Mouse (Mus musculus) hindbrain, postnatal 0 days (tissue): Measurements from ENCODE around the gene Nfib. TPM values are rescaled to one million over a fixed set of nuclear protein-coding genes. Genes with fewer than 3 reads are reported as not detected.

Experiments
- ATAC-seq: fragments of 200-750 bp; cut with Nextera tagmentation; 2 replicates; pipeline ENCODE4 v1.8.0; 2017; ENCODE audit warnings: mild to moderate bottlenecking, moderate TSS enrichment, moderate library complexity
- DNase-seq: peaks from one replicate; pipeline ENCODE4 v3.0.0-alpha.2; 2015; ENCODE audit warnings: low spot score
- H3K27ac ChIP-seq: fragments of 300-500 bp; sonication (generic); 2 replicates; pipeline ENCODE4 v1.5.1; 2014; ENCODE audit warnings: mild to moderate bottlenecking
- H3K27me3 ChIP-seq: fragments of 300-500 bp; sonication (generic); 2 replicates; pipeline ENCODE4 v1.6.1; 2014; ENCODE audit warnings: low read length, mixed read lengths; ENCODE audit not compliant: insufficient read depth
- H3K36me3 ChIP-seq: fragments of 300-500 bp; sonication (generic); 2 replicates; pipeline ENCODE4 v1.6.1; 2014; ENCODE audit warnings: low read length, mixed read lengths; ENCODE audit not compliant: insufficient read depth
- H3K4me1 ChIP-seq: fragments of 300-500 bp; sonication (generic); 2 replicates; pipeline ENCODE4 v1.6.1; 2014; ENCODE audit warnings: antibody characterized with exemption, low read length, mixed read lengths; ENCODE audit not compliant: insufficient read depth
- H3K4me2 ChIP-seq: fragments of 300-500 bp; sonication (generic); 2 replicates; pipeline ENCODE4 v1.6.1; 2014; ENCODE audit warnings: low read depth, mild to moderate bottlenecking, low read length, moderate library complexity, mixed read lengths
- H3K4me3 ChIP-seq: fragments of 300-500 bp; sonication (generic); 2 replicates; pipeline ENCODE4 v1.5.1; 2014; ENCODE audit warnings: low read length
- H3K9ac ChIP-seq: fragments of 300-500 bp; sonication (generic); replicated peaks from 2 replicates; pipeline ENCODE4 v1.6.1; 2014; ENCODE audit warnings: mild to moderate bottlenecking, low read length, moderate library complexity, mixed read lengths
- H3K9me3 ChIP-seq: fragments of 300-500 bp; sonication (generic); 2 replicates; pipeline ENCODE4 v1.6.1; 2016; ENCODE audit warnings: low read length, mixed read lengths
- CTCF ChIP-seq: IDR thresholded peaks from 2 replicates; pipeline ENCODE4 v1.5.1; 2016; ENCODE audit warnings: antibody characterized with exemption, control low read depth, low read depth
- WGBS: fragments of 180-500 bp; shearing (Covaris S2); extraction: QIAGEN DNeasy Blood & Tissue Kit; methylation state at CpG from one replicate; pipeline ENCODE4 v1.1.7; 2014; 5-methylcytosine and 5-hydroxymethylcytosine counted together
- polyA plus RNA-seq: library from polyadenylated mRNA; unstranded; fragments of >200 nt; fragmentation: Nextera tagmentation; extraction: Ambion mirVana; gene quantifications from 2 replicates; pipeline ENCODE4 v1.2.1, GENCODE M21; 2015
- total RNA-seq: library from RNA; depleted of rRNA; stranded (reverse); fragments of >200 nt; gene quantifications from 2 replicates; pipeline ENCODE4 v1.2.3, GENCODE M21; 2014; rRNA removed

Gene Nfib
- total and polyA plus RNA-seq, 2 experiments from 2014 or later, result 69.8 to 112 TPM

DNA sequence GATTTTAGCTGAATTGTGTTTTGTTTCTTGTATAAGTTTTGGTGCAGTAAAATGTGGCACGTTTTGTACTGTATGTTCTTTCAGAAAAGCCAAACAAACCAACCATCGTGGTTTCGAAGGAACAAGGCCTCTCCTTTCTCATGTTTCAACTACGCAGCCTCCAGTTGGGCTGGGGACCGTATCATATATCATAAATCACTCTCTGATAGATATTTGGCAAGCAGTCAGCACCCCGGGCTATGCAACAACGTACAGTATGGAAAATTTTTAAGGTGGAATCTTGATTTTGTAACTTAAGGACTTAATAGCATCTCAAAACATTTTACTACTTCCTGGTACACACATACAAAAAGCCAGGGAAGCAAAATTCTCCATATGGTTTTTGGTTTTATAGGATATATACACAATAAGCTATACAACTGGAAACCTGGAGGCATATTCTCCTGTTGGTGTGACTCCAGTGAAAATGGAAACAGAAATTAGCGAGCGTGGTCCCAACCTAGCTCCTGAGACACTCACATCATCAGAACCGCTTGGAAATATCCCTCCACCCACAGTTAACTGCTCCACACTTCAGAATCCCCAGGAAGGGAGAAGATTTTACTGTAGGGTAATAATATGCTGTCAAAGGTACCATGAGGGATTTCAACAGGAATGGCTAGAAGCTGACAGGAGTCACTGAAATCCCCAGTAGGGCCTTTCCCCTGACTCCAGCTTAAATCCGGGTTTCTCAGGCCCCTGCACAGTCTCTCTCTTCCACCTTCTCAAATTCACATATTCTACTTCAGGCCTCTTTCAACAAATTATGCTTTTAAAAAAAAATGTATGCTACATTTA lies 455.8 kb downstream of the Nfib start:
- H3K9ac ChIP-seq, result no peak overlapping the region
- H3K9me3 ChIP-seq, result no peaks in the 10 kb centered on the region
- no peak overlapping the region for H3K4me3 ChIP-seq
- no peak for ATAC-seq
- H3K27me3 ChIP-seq, result no peaks in the 10 kb centered on the region
- no peak overlapping the region for H3K27ac ChIP-seq
- TF ChIP-seq CTCF, result no peak
- DNase-seq, result peak; percentile 30
- no peaks in the 10 kb centered on the region for H3K4me1 ChIP-seq
- 54% methylated on average over 11 of the region's 11 CpGs for WGBS
- no peaks in the 10 kb centered on the region for H3K36me3 ChIP-seq
- H3K4me2 ChIP-seq, result no peak overlapping the region

GRCm38 (mm10) chr4:82248961-82249360 lies 456.6 kb downstream of the Nfib start:
- H3K9me3 ChIP-seq, result no peaks in the 10 kb centered on the region
- H3K4me3 ChIP-seq, result no peak overlapping the region
- TF ChIP-seq CTCF, result no peak
- ATAC-seq, result no peak
- H3K27ac ChIP-seq, result no peak overlapping the region
- H3K4me1 ChIP-seq, result no peaks in the 10 kb centered on the region
- no peak for DNase-seq
- WGBS, result 88% methylated on average over 1 of the region's 1 CpGs
- no peak overlapping the region for H3K9ac ChIP-seq
- H3K4me2 ChIP-seq, result no peak overlapping the region
- H3K36me3 ChIP-seq, result no peaks in the 10 kb centered on the region
- no peaks in the 10 kb centered on the region for H3K27me3 ChIP-seq

GRCm38 (mm10) chr4:82248031-82248430 lies 457.5 kb downstream of the Nfib start:
- Histone ChIP-seq H3K4me1 (no peaks in the 10 kb centered on the region), H3K4me2 (no peak overlapping the region), H3K4me3 (no peak overlapping the region), H3K9me3 (no peaks in the 10 kb centered on the region), H3K36me3 (no peaks in the 10 kb centered on the region), H3K9ac (no peak overlapping the region), H3K27me3 (no peaks in the 10 kb centered on the region), H3K27ac (no peak overlapping the region)
- 88% methylated on average over 5 of the region's 5 CpGs for WGBS
- ATAC-seq, result no peak
- no peak for TF ChIP-seq CTCF
- DNase-seq, result no peak

DNA sequence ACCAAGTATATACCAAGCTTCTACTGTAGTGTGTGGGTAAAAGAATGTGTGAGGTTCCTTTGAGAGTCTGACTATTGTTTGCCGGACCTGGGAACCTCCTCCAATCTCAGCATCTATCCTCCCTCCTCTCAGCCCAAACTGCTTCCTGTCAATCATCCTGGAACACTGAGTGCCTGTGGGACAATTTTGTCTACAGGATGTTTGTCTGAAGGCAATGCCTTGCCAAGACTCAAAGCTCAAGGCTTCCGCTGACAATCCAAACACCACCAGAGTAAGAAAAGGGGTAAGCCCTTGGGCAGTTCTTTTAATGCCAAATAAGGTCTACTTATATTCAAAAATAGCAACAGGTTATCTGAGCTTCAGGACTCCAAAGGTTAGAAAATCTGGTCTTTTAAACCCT lies 459.3 kb downstream of the Nfib start:
- H3K36me3 ChIP-seq, result no peaks in the 10 kb centered on the region
- no peaks in the 10 kb centered on the region for H3K27me3 ChIP-seq
- 70% methylated on average over 2 of the region's 2 CpGs for WGBS
- no peak for TF ChIP-seq CTCF
- H3K9ac ChIP-seq, result no peak overlapping the region
- H3K4me2 ChIP-seq, result no peak overlapping the region
- no peaks in the 10 kb centered on the region for H3K4me1 ChIP-seq
- no peaks in the 10 kb centered on the region for H3K9me3 ChIP-seq
- DNase-seq, result no peak
- no peak overlapping the region for H3K4me3 ChIP-seq
- ATAC-seq, result no peak
- H3K27ac ChIP-seq, result no peak overlapping the region

Other genes with a start within 250 kb of the Nfib start
- gene Zdhhc21, start 154.2 kb upstream of the Nfib start, total RNA-seq, result 41.3 and 45.0 TPM in 2 replicates
- gene Zdhhc21, start 154.2 kb upstream of the Nfib start, polyA plus RNA-seq, result 13.4 and 14.0 TPM in 2 replicates
- gene Cer1, start 179.4 kb upstream of the Nfib start, total RNA-seq, result not detected in 2 replicates
- not detected in 2 replicates for gene Cer1, start 179.4 kb upstream of the Nfib start, polyA plus RNA-seq